In the genomic region with DNA sequence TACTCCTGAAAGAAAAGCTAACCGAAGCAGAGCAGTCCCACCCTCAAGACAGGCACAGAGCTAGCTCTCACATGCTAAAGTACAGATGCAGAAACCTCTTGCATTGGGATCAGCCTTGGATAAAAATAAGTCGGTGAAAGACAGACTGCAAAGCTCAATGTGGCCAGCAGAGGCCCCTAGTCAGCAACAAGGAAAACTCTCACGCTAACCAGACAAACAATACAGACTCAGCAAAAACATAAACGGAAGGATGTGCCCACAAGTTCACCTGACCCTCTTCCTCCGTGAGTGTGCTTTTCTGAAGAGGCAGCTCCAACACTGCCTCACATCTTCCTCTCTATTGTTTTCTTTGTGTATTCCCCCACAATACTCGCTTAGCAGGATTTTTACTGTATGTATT, we compare ENCODE assay signal across 8 mouse cellular contexts.
DNase-seq lines count a peak whose midpoint lies in the region; ATAC-seq and TF ChIP-seq lines count a peak whose summit lies in the region.

No protein-coding gene starts in this region.

- no peaks in the 10 kb centered on the region for H3K9me3 ChIP-seq in embryonic facial prominence, embryonic 14.5 days (ENCODE audit: control insufficient read depth, low read length)
- H3K9me3 ChIP-seq in heart, embryonic 11.5 days (replicated peaks; ENCODE audit: control insufficient read depth, low read length) = no peaks in the 10 kb centered on the region
- H3K9me3 ChIP-seq in kidney, embryonic 15.5 days (replicated peaks) = no peaks in the 10 kb centered on the region
- no peaks in the 10 kb centered on the region for H3K9me3 ChIP-seq in limb, embryonic 14.5 days (ENCODE audit: control insufficient read depth, low read length)
- H3K9me3 ChIP-seq in midbrain, postnatal 0 days (ENCODE audit: low read length) = no peaks in the 10 kb centered on the region

- peak overlapping the region; percentile 41 for H3K4me2 ChIP-seq in embryonic facial prominence, embryonic 14.5 days (ENCODE audit: low read depth, low read length)
- peak overlapping the region; percentile 45 for H3K4me2 ChIP-seq in heart, embryonic 11.5 days
- peak overlapping the region; percentile 46 for H3K4me2 ChIP-seq in kidney, embryonic 15.5 days
- H3K4me2 ChIP-seq in limb, embryonic 14.5 days (replicated peaks; ENCODE audit: low read depth, low read length, severe bottlenecking) = peak overlapping the region; percentile 28; the same call in 1 of the 2 replicates
- peak overlapping the region; percentile 38 for H3K4me2 ChIP-seq in midbrain, postnatal 0 days (ENCODE audit: low read depth, low read length, poor library complexity, severe bottlenecking)

- H3K36me3 ChIP-seq in embryonic facial prominence, embryonic 14.5 days (ENCODE audit: control insufficient read depth, insufficient read depth, low read length) = no peaks in the 10 kb centered on the region
- no peaks in the 10 kb centered on the region for H3K36me3 ChIP-seq in heart, embryonic 11.5 days (ENCODE audit: control insufficient read depth, insufficient read depth, low read length)
- no peaks in the 10 kb centered on the region for H3K36me3 ChIP-seq in kidney, embryonic 15.5 days
- no peaks in the 10 kb centered on the region for H3K36me3 ChIP-seq in limb, embryonic 14.5 days (ENCODE audit: control insufficient read depth, insufficient read depth, low read length)
- no peaks in the 10 kb centered on the region for H3K36me3 ChIP-seq in midbrain, postnatal 0 days (ENCODE audit: insufficient read depth, low read length)
- H3K36me3 ChIP-seq in splenic B cell, adult 2 months (ENCODE audit: control insufficient read depth, insufficient read depth, low read length, poor library complexity, severe bottlenecking) = no peaks in the 10 kb centered on the region

- H3K9ac ChIP-seq in embryonic facial prominence, embryonic 14.5 days (ENCODE audit: low read depth, low read length) = no peak overlapping the region
- no peak overlapping the region for H3K9ac ChIP-seq in heart, embryonic 11.5 days (ENCODE audit: low read depth, low read length)
- no peak overlapping the region for H3K9ac ChIP-seq in kidney, embryonic 15.5 days
- H3K9ac ChIP-seq in limb, embryonic 14.5 days (ENCODE audit: low read depth, low read length, severe bottlenecking) = no peak overlapping the region
- no peak overlapping the region for H3K9ac ChIP-seq in midbrain, postnatal 0 days (replicated peaks; ENCODE audit: low read length, poor library complexity, severe bottlenecking)

- TF ChIP-seq POLR2A in limb, embryonic 14.5 days (IDR thresholded peaks at IDR 0.05; ENCODE audit: borderline replicate concordance, extremely low read depth, insufficient read depth, insufficient read length) = no peak

- peak; percentile 85 for TF ChIP-seq CTCF in midbrain, postnatal 0 days (IDR thresholded peaks at IDR 0.05)

- no peaks in the 10 kb centered on the region for H3K27me3 ChIP-seq in embryonic facial prominence, embryonic 14.5 days (replicated peaks; ENCODE audit: control insufficient read depth, insufficient read depth, low read length)
- no peaks in the 10 kb centered on the region for H3K27me3 ChIP-seq in heart, embryonic 11.5 days (ENCODE audit: control insufficient read depth, insufficient read depth, low read length)
- no peaks in the 10 kb centered on the region for H3K27me3 ChIP-seq in kidney, embryonic 15.5 days
- H3K27me3 ChIP-seq in limb, embryonic 14.5 days (ENCODE audit: control insufficient read depth, insufficient read depth, low read length) = no peaks in the 10 kb centered on the region
- H3K27me3 ChIP-seq in midbrain, postnatal 0 days (ENCODE audit: insufficient read depth, low read length) = no peaks in the 10 kb centered on the region
- H3K27me3 ChIP-seq in splenic B cell, adult 2 months (ENCODE audit: control insufficient read depth, insufficient read depth, low read length, poor library complexity, severe bottlenecking) = no peaks in the 10 kb centered on the region

- peak; percentile 44 for ATAC-seq in embryonic facial prominence, embryonic 14.5 days (ENCODE audit: low read depth)
- ATAC-seq in heart, embryonic 11.5 days (replicated peaks; ENCODE audit: insufficient number of reproducible peaks, low FRiP score, low TSS enrichment) = no peak
- 0 out of 2 replicates have a peak, but pooled peaks have one; percentile 38 for ATAC-seq in kidney, embryonic 15.5 days (replicated peaks; ENCODE audit: low FRiP score)
- ATAC-seq in limb, embryonic 14.5 days (ENCODE audit: low FRiP score, low read depth) = no peak
- ATAC-seq in midbrain, postnatal 0 days (ENCODE audit: low FRiP score) = peak; percentile 44; the same call in 1 of the 2 replicates

- H3K4me3 ChIP-seq in embryonic facial prominence, embryonic 14.5 days (ENCODE audit: low read depth, low read length) = no peak overlapping the region
- no peak overlapping the region for H3K4me3 ChIP-seq in heart, embryonic 11.5 days (ENCODE audit: low read depth, low read length)
- no peak overlapping the region for H3K4me3 ChIP-seq in kidney, embryonic 15.5 days (replicated peaks)
- H3K4me3 ChIP-seq in limb, embryonic 14.5 days (replicated peaks; ENCODE audit: low read length) = no peak overlapping the region
- no peak overlapping the region for H3K4me3 ChIP-seq in midbrain, postnatal 0 days (ENCODE audit: low read depth, low read length)

- H3K27ac ChIP-seq in embryonic facial prominence, embryonic 14.5 days (replicated peaks; ENCODE audit: low read depth, low read length) = no peak overlapping the region
- H3K27ac ChIP-seq in heart, embryonic 11.5 days (ENCODE audit: low read depth, low read length) = no peak overlapping the region
- H3K27ac ChIP-seq in kidney, embryonic 15.5 days = no peak overlapping the region
- H3K27ac ChIP-seq in limb, embryonic 14.5 days (replicated peaks; ENCODE audit: low read depth, low read length) = no peak overlapping the region
- H3K27ac ChIP-seq in midbrain, postnatal 0 days (ENCODE audit: low read depth, low read length) = no peak overlapping the region

- DNase-seq in CD4-positive helper T cell, adult 2 months (ENCODE audit: low read depth, low spot score) = peak; percentile 84
- peak; percentile 54 to 69 for DNase-seq in adrenal gland, postnatal 36 days
- DNase-seq in embryonic facial prominence, embryonic 14.5 days (ENCODE audit: low spot score) = peak; percentile 62
- DNase-seq in limb, embryonic 14.5 days (ENCODE audit: low spot score) = peak; percentile 61
- peak; percentile 78 for DNase-seq in midbrain, postnatal 0 days (ENCODE audit: low spot score)
- peak; percentile 88 for DNase-seq in splenic B cell, adult 2 months (ENCODE audit: low read depth, low spot score)

- no peaks in the 10 kb centered on the region for H3K4me1 ChIP-seq in embryonic facial prominence, embryonic 14.5 days (ENCODE audit: control insufficient read depth, insufficient read depth, low read length)
- H3K4me1 ChIP-seq in heart, embryonic 11.5 days (ENCODE audit: control insufficient read depth, insufficient read depth, low read length) = peaks cover 4% of the 10 kb centered on the region; the same call in 1 of the 2 replicates
- peaks cover 4% of the 10 kb centered on the region for H3K4me1 ChIP-seq in kidney, embryonic 15.5 days
- H3K4me1 ChIP-seq in limb, embryonic 14.5 days (ENCODE audit: control insufficient read depth, insufficient read depth, low read length) = no peaks in the 10 kb centered on the region
- H3K4me1 ChIP-seq in midbrain, postnatal 0 days (ENCODE audit: insufficient read depth, low read length) = no peaks in the 10 kb centered on the region

- 16% methylated on average over 6 of the region's 6 CpGs for WGBS in embryonic facial prominence, embryonic 14.5 days
- 7% methylated on average over 6 of the region's 6 CpGs for WGBS in heart, embryonic 11.5 days (ENCODE audit: insufficient replicate concordance)
- 14% methylated on average over 6 of the region's 6 CpGs for WGBS in kidney, embryonic 15.5 days
- WGBS in limb, embryonic 14.5 days = 19% methylated on average over 6 of the region's 6 CpGs
- WGBS in midbrain, postnatal 0 days = 12% methylated on average over 6 of the region's 6 CpGs

Comparison
In these comparisons a context has a peak if more than half of its experiments do, and no peak if none do; other contexts are left out.
1. ATAC-seq: peak in embryonic facial prominence, embryonic 14.5 days (single experiment), kidney, embryonic 15.5 days (single experiment) and midbrain, postnatal 0 days (single experiment); none in heart, embryonic 11.5 days (single experiment) and limb, embryonic 14.5 days (single experiment).
2. Peak in every context shown above with its lines, with median percentiles within 50 percentile points of each other: DNase-seq and H3K4me2 ChIP-seq.